Mouse (Mus musculus) liver, adult 2 months (tissue): ENCODE data around the gene Ttc21a.

ENCODE experiments used
- CTCF ChIP-seq: fragments of 200-500 bp; IDR thresholded peaks from 2 replicates; pipeline ENCODE4 v1.5.1; 2011; ENCODE audit warnings: low read depth, low read length, control low read depth
- POLR2A ChIP-seq: fragments of 200-500 bp; IDR thresholded peaks from 2 replicates; pipeline ENCODE4 v1.6.1; 2011; ENCODE audit warnings: low read length, control low read depth; ENCODE audit not compliant: insufficient read depth; ENCODE audit errors: extremely low read depth

GRCm38 (mm10) chr9:119981183-119982179, 44.1 kb downstream of the Ttc21a start:
- TF ChIP-seq POLR2A (no peak), CTCF (no peak)
